Mouse (Mus musculus) brain, embryonic 18.5 days (tissue): ENCODE results near the gene Dnah7a.
A peak's percentile ranks its signal among the peaks of the same experiment; 100 is the strongest.
"Not testable (repeated sequence)": the region's sequence is repeated elsewhere in the genome, so short reads cannot be mapped to it uniquely, and the experiment has no call there.

Experiments used
- DNase-seq: peaks from one replicate; pipeline ENCODE4 v3.0.0-alpha.2; 2012; ENCODE audit warnings: low read depth, low spot score

Gene Dnah7a

GRCm38 (mm10) chr1:53388762-53389161 lies 317.8 kb downstream of the Dnah7a start:
- no peak for DNase-seq

- DNase-seq, result no peak
Measured at GRCm38 (mm10) chr1:53384085-53384688, 322.4 kb downstream of the Dnah7a start.

GRCm38 (mm10) chr1:53377731-53378130 lies 328.9 kb downstream of the Dnah7a start:
- DNase-seq, result no peak

- not testable (repeated sequence) for DNase-seq
Measured at GRCm38 (mm10) chr1:53375965-53376364, 330.6 kb downstream of the Dnah7a start.

- no peak for DNase-seq
Measured at GRCm38 (mm10) chr1:53358988-53359387, 347.6 kb downstream of the Dnah7a start.

GRCm38 (mm10) chr1:53352327-53353261 lies 354.0 kb downstream of the Dnah7a start, which contains the start of the genes Asdurf, Gm28551 and Asnsd1:
Gene Asdurf, minus strand, starts transcription at chr1:53352619.
Gene Gm28551, minus strand, starts transcription at chr1:53352667.
Gene Asnsd1, minus strand, starts transcription at chr1:53352752.
- DNase-seq, result peak; percentile 94
